Comparison of ENCODE assay signal across 14 mouse cellular contexts in the genomic region with DNA sequence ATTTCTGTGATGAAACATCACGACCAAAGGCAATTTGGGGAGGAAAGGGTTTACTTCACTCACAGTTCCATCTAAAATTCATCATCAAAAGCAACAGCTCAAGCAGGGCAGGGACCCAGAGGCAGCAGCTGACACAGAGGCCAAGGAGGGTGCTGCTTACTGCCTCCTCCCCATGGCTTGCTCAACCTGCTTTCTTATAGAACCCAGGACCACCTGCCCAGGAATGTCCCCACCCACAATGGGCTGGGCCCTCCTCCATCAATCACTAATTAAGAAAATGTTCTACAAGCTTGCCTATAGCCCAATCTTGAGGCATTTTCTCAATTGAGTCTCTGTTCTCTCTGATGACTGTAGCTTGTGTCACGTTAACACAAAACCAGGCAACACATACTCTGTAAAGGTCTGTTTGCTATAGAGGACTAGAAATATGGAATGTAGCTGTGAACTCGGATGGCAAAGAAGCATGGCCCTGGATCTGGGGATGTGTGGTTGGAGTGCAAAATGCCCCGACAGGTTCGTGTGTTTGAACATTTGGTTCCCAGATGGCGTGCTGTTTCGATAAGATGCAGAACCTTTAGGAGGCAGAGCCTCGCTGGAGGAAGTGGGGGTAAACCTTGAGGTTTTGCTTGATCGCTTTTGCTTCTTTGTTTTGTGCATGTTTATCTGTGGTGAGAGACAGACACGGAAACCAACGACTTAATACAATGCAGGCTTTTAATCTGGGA.
DNase-seq lines count a peak whose midpoint lies in the region; ATAC-seq and TF ChIP-seq lines count a peak whose summit lies in the region.
"Had no signal": no experiment of that assay in that cellular context is flagged by ENCODE, and none has a peak within 500 bp of the region (broad histone marks: within the 10 kb centered on the region; RNA-seq: fewer than 3 reads in every experiment).

No protein-coding gene starts in this region.

- no peaks in the 10 kb centered on the region for H3K9me3 ChIP-seq in hindbrain, embryonic 16.5 days (ENCODE audit: control insufficient read depth, low read length)
- H3K9me3 ChIP-seq in hindbrain, postnatal 0 days (ENCODE audit: low read length), result no peaks in the 10 kb centered on the region
- H3K9me3 ChIP-seq in limb, embryonic 14.5 days (ENCODE audit: control insufficient read depth, low read length), result no peaks in the 10 kb centered on the region
- H3K9me3 ChIP-seq in liver, embryonic 12.5 days (replicated peaks), result no peaks in the 10 kb centered on the region

- no peak for TF ChIP-seq CTCF in hindbrain, postnatal 0 days (IDR thresholded peaks at IDR 0.05; ENCODE audit: low read depth)

- TF ChIP-seq POLR2A in limb, embryonic 14.5 days (IDR thresholded peaks at IDR 0.05; ENCODE audit: borderline replicate concordance, extremely low read depth, insufficient read depth, insufficient read length), result no peak

- H3K9ac ChIP-seq in hindbrain, embryonic 16.5 days (ENCODE audit: low read depth, low read length), result no peak overlapping the region
- H3K9ac ChIP-seq in hindbrain, postnatal 0 days (replicated peaks; ENCODE audit: low read length), result no peak overlapping the region
- no peak overlapping the region for H3K9ac ChIP-seq in limb, embryonic 14.5 days (ENCODE audit: low read depth, low read length, severe bottlenecking)
- H3K9ac ChIP-seq in liver, embryonic 12.5 days, result no peak overlapping the region
- H3K9ac ChIP-seq: lung, embryonic 14.5 days had no signal

- no peak overlapping the region for H3K4me2 ChIP-seq in hindbrain, embryonic 16.5 days (ENCODE audit: low read length)
- H3K4me2 ChIP-seq in hindbrain, postnatal 0 days (ENCODE audit: low read depth, low read length), result no peak overlapping the region
- H3K4me2 ChIP-seq in limb, embryonic 14.5 days (replicated peaks; ENCODE audit: low read depth, low read length, severe bottlenecking), result no peak overlapping the region
- no peak overlapping the region for H3K4me2 ChIP-seq in liver, embryonic 12.5 days
- H3K4me2 ChIP-seq: lung, embryonic 14.5 days had no signal

- H3K27me3 ChIP-seq in hindbrain, embryonic 16.5 days (replicated peaks; ENCODE audit: control insufficient read depth, insufficient read depth, low read length), result no peaks in the 10 kb centered on the region
- no peaks in the 10 kb centered on the region for H3K27me3 ChIP-seq in hindbrain, postnatal 0 days (ENCODE audit: insufficient read depth, low read length)
- no peaks in the 10 kb centered on the region for H3K27me3 ChIP-seq in limb, embryonic 14.5 days (ENCODE audit: control insufficient read depth, insufficient read depth, low read length)
- peaks cover 4% of the 10 kb centered on the region; the same call in 1 of the 2 replicates for H3K27me3 ChIP-seq in liver, embryonic 12.5 days (replicated peaks)

- H3K36me3 ChIP-seq in hindbrain, embryonic 16.5 days (ENCODE audit: control insufficient read depth, insufficient read depth, low read length), result no peaks in the 10 kb centered on the region
- H3K36me3 ChIP-seq in hindbrain, postnatal 0 days (ENCODE audit: insufficient read depth, low read length), result no peaks in the 10 kb centered on the region
- H3K36me3 ChIP-seq in limb, embryonic 14.5 days (ENCODE audit: control insufficient read depth, insufficient read depth, low read length), result no peaks in the 10 kb centered on the region
- H3K36me3 ChIP-seq in liver, embryonic 12.5 days, result no peaks in the 10 kb centered on the region

- no peak for ATAC-seq in hindbrain, embryonic 16.5 days
- ATAC-seq in hindbrain, postnatal 0 days, result no peak
- ATAC-seq in limb, embryonic 14.5 days (ENCODE audit: low FRiP score, low read depth), result no peak
- ATAC-seq in liver, embryonic 12.5 days, result no peak

- H3K4me3 ChIP-seq in hindbrain, embryonic 16.5 days (ENCODE audit: low read length), result no peak overlapping the region
- H3K4me3 ChIP-seq in hindbrain, postnatal 0 days (ENCODE audit: low read length), result no peak overlapping the region
- no peak overlapping the region for H3K4me3 ChIP-seq in limb, embryonic 14.5 days (replicated peaks; ENCODE audit: low read length)
- no peak overlapping the region for H3K4me3 ChIP-seq in liver, embryonic 12.5 days
- H3K4me3 ChIP-seq: erythroblast, embryonic 14.5 days; heart, adult 2 months had no signal

- H3K27ac ChIP-seq in hindbrain, embryonic 16.5 days (ENCODE audit: low read depth, low read length), result 0 out of 2 replicates have a peak overlapping the region, but pooled peaks have one; percentile 17
- H3K27ac ChIP-seq in hindbrain, postnatal 0 days, result no peak overlapping the region
- H3K27ac ChIP-seq in limb, embryonic 14.5 days (replicated peaks; ENCODE audit: low read depth, low read length), result peak overlapping the region; percentile 59
- no peak overlapping the region for H3K27ac ChIP-seq in liver, embryonic 12.5 days
- H3K27ac ChIP-seq: heart, adult 2 months had no signal

- H3K4me1 ChIP-seq in hindbrain, embryonic 16.5 days (ENCODE audit: control insufficient read depth, insufficient read depth, low read depth, low read length), result peaks cover 16% of the 10 kb centered on the region
- peaks cover 5% of the 10 kb centered on the region for H3K4me1 ChIP-seq in hindbrain, postnatal 0 days (ENCODE audit: insufficient read depth, low read length)
- H3K4me1 ChIP-seq in limb, embryonic 14.5 days (ENCODE audit: control insufficient read depth, insufficient read depth, low read length), result no peaks in the 10 kb centered on the region
- no peaks in the 10 kb centered on the region for H3K4me1 ChIP-seq in liver, embryonic 12.5 days

- DNase-seq in hindbrain, postnatal 0 days (ENCODE audit: low spot score), result no peak
- peak; percentile 71 for DNase-seq in T-cell, adult 2 months (ENCODE audit: low spot score)
- DNase-seq in limb, embryonic 14.5 days (ENCODE audit: low spot score), result peak; percentile 25
- DNase-seq in thymus, postnatal 0 days (ENCODE audit: low spot score), result peak; percentile 81
- DNase-seq in adrenal gland, postnatal 10 days, result no peak
- no peak for DNase-seq in lung, postnatal 14 days
- DNase-seq: adrenal gland, postnatal 25 days; cerebellum, adult 8-10 months; heart, adult 2 months; kidney, adult 2 months; lung, embryonic 14.5 days had no signal

- 53% methylated on average over 11 of the region's 11 CpGs for WGBS in hindbrain, embryonic 16.5 days
- 51% methylated on average over 11 of the region's 11 CpGs for WGBS in hindbrain, postnatal 0 days
- 29% methylated on average over 11 of the region's 11 CpGs for whole genome bisulfite sequencing in limb, embryonic 14.5 days
- 31% methylated on average over 11 of the region's 11 CpGs for WGBS in liver, embryonic 12.5 days (ENCODE audit: insufficient replicate concordance)

Comparison
In these comparisons a context has a peak if more than half of its experiments do, and no peak if none do; other contexts are left out.
1. H3K27ac ChIP-seq: peak in hindbrain, embryonic 16.5 days (single experiment) and limb, embryonic 14.5 days (single experiment); none in hindbrain, postnatal 0 days (single experiment) and liver, embryonic 12.5 days (single experiment).
2. DNase-seq: peak in T-cell, adult 2 months (single experiment), limb, embryonic 14.5 days (single experiment) and thymus, postnatal 0 days (single experiment); none in hindbrain, postnatal 0 days (single experiment), adrenal gland, postnatal 10 days (single experiment) and lung, postnatal 14 days (single experiment).